Mouse (Mus musculus): Measurements from ENCODE around the gene Babam2. TPM values are rescaled to one million over a fixed set of nuclear protein-coding genes. Genes with fewer than 3 reads are reported as not detected.

Gene Babam2
- total RNA-seq (2021) = 10 to 100 TPM; 34.1 to 35.9 TPM
- long read RNA-seq, experiment 1, transcript Babam2-209 (12 exons, 1,888 nt) = major isoform, 60 of 75 reads
- long read RNA-seq, experiment 1, partial matches to known transcripts = 4 of 75 reads
- long read RNA-seq, experiment 1, other reads (novel, unspliced or antisense) = 9 of 75 reads
- long read RNA-seq, experiment 2, transcript Babam2-209 (12 exons, 1,888 nt) = major isoform, 42 of 55 reads
- long read RNA-seq, experiment 2, partial matches to known transcripts = 2 of 55 reads
- long read RNA-seq, experiment 2, other reads (novel, unspliced or antisense) = 11 of 55 reads

DNA sequence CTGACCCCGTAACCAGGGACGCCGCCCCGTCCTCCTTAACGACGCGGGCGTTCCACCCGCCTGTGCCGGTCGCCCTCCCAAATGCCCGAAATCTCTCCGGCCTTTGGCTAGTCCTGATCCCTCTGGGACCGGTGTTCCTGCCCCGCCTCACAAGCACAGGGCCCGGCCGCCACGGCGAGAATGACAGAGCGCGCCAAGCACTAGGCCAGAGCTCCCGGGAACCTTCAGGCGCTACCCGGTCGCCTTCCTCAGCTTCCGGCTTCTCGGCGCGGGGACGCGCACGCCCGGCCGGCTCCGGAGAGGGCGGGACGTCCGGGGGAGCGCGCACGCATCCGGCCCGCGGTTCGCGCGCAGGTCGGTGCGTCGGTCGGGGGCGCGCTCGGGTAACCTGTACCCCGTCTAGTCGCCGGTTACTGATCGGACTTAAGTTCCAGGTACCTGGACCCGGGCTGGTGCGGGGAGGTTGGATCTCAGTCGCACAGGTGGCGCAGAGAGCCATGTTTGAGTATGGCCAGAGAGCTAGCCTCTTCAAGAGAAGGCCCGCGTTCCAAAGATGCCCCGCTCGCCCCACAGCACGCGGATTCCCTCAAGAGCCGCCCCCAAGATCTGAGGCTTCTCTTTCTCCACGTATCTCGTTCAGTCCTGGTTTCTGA, at the start of gene Babam2:
Babam2 (plus strand) TSS at position 41 of the 653 bp plus-strand sequence.
- intact Hi-C loops (cut with DNase I) = loop anchor here (2.0 to 5.0 kb wide), 5 partner anchors 85 to 500 kb away; no protein-coding TSS in a partner anchor

DNA sequence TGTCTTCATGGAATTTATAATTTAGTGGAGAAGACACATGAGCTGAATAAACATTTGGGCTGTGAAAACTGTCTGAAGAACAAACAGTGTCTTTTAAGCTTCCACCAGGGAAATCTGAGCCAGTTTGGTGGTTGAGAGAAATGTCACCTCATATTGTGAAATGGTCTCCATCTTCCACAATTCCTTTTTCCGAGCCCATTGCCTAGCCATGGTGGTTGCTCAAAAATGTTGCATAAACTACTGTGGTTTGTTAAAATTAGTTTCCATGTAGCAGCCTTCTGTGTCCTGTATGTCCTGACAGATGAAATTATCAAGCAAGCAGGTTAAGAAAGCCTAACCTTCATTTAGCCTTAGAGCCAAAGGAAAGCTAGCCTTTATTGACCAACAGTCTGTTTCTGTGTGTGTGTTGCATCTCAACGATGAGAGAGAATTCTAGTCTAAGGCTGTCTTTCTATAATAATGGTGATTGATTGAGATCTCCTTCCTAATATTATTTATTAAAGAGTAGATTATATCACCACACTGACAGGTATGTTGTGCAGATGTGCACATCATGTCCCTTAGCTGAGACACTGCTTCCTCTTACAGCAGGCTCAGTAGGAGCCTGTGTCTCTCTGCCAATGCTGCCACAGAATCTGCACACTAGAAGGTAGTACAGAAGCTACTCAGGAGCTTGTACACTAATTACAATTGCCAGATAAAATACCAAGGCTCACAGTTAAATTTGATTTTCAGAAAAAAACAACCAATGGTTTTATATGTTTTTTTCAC, 46.8 kb upstream of the Babam2 start:
- no peak for DNase-seq
- intact Hi-C loops (cut with DNase I) = no loop called here

More for the DNA sequence above, at the start of gene Babam2:
- DNase-seq = peak; percentile 95 to 96

DNA sequence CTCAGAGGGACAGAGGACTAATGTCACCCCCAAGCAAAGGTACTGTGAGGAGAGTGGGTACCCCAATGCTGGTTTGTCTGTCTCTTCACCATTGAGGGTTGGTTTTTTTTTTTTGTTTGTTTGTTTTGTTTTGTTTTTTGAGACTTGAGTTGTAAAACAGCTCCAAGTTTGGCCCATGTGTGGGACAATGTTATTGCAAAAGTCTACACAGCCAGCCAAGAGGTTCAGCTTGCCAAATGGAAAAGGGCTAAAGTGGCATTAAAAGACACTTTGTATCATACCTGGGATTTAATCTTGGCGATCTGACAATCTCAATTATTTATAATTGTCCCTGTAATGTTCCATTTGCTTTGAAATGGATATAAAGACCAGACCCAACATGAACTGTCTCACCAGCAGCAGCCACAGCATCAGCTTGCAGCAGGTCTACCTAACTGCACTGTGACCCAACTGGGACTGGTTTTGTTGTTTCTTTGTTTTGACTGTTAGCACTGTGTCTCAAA, 41.7 kb upstream of the Babam2 start:
- intact Hi-C loops (cut with DNase I) = no loop called here
- DNase-seq = no peak

DNA sequence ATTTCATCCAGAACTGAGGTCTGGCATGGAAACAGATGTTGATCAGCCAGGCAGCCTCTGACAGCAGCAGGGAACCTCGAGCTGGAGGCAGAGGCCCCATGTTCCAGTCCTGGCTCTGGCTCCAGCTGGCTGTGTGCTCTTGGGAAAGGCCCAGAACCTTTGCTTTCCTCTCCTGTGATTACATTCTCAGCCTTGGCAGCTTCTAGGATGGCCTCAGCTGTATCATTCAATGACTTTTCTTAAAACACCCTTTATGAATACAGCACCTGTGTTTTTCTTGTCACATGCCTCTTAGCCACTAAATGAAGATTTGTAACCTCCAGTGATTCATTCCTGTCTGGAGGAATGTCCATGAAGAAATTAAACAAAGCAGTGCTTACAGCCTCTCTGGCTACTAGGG, 31.3 kb upstream of the Babam2 start:
- intact Hi-C loops (cut with DNase I) = no loop called here
- no peak for DNase-seq

DNA sequence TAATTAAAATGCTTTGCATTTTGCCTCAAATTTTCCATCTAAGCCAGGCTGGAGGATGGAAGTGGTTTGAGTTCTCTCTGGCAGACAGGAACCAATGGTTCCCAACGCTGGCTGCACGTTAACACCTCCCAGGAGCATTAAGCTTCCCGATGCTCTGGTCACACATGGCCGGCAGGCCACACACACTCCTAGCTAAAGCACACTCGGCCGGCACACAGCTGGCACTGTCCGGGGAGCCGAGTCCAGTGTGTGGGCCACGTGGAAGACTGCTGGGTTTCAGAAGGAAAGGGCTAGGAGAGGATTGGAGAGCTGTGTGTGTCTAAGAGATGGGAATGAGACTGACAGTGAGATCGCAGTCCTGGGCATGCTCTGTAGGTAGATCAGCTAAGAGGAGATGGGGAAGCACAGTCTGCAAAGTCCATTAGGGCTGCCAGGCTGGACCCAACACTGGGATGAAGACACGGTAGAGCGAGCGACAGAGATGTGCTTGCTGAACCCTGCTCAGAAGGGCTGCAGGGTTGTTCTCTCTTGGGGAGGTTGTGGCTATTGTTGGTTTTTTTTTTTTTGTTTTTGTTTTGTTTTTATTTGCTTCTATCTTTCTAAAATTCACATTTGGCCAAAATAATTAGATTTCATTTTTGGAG, 29.0 kb upstream of the Babam2 start:
- no peak for DNase-seq
- intact Hi-C loops (cut with DNase I) = no loop called here

DNA sequence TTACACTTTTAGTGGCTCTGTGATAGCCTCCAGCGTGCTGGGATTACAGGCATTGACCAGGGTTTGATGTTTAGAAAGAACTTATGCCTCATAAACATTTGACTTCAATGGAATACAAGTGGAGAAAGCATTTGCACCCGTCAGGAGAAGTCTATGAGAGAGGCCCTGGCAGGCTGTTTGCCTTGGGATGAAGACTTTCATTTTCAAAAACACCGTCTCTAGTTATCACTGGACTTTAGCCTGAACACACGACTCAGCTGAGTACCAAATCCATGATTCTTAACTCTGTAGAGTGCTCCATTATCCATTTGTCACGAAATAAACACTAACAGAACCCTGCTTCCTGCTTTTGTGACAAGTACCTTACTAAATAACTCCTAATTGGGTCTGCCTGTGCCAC, 27.5 kb upstream of the Babam2 start:
- intact Hi-C loops (cut with DNase I) = no loop called here
- no peak for DNase-seq

DNA sequence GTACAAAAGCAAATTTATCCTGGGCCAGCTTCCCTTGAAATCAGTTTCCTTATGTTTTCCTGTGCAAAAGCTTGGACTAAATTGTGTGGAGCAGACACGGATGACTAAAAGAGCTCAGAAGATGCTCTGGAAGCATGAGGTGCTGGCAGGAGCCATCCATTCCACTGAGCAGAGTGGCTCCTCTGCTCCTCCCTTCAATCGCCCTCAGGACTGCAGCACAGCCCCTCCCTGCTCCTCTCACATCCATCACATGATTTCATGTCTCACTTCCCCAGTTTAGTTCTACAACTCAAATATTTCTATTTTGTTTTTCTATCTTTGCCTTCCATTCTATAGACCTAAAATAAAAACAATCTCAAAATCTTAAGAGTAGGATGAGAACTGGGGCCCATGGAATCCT, 26.3 kb upstream of the Babam2 start:
- DNase-seq = no peak
- intact Hi-C loops (cut with DNase I) = no loop called here

DNA sequence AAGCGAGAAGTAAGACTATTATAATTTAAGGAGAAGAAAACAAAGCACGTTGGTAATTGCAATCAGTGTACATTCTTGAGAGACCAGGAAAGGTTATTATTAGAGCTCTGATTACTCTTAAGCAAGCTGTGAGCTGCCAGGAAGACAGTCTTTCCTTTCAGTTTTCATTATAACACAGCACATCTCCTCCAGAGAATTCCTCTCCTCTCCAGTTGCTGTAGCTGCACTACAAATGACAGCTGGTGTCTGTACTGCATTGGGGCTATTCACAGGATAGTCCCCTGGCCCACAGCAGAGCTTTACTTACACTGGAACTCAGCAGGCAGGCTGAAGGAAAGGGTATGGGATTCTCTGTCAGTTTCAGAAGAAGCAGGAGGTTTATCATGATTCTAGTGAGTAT, 24.1 kb upstream of the Babam2 start:
- intact Hi-C loops (cut with DNase I) = no loop called here
- no peak for DNase-seq

DNA sequence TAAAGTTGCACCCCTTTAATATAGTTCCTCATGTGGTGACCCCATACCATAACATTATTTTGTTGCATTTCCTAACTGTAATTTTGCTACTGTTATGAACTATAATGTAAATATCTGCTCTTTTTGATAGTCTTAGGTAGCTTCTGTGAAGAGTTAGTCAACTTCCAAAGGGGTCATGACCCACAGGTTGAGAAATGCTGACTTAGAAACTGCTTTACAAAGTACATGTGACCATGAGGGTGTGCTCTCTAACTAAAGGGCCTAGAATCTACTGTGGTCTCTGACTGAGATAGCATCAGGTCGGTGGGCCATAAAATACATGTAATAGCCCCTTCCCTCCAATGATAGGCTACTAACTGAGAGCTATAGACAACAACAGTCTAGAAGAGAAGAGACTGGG, 19.5 kb upstream of the Babam2 start:
- intact Hi-C loops (cut with DNase I) = no loop called here
- no peak for DNase-seq

DNA sequence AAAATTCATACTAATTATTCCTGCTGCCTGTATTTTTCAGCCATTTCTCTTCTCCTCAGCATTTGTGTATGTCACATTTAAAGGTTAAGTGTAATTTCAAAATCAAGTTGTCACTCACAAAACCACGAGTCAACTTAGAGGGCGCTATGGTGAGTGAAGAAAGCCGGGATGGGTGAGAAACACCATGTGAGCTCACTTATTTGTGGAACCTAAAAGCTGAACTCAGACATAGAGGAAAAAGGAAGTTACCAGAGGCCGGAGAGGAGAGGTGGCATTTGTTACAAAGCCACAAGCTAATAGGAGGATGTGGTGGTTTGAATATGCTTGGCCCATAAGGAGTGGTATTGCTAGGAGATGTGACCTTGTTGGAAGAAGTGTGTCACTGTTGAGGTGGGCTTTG, 17.3 kb upstream of the Babam2 start:
- no peak for DNase-seq
- intact Hi-C loops (cut with DNase I) = no loop called here

DNA sequence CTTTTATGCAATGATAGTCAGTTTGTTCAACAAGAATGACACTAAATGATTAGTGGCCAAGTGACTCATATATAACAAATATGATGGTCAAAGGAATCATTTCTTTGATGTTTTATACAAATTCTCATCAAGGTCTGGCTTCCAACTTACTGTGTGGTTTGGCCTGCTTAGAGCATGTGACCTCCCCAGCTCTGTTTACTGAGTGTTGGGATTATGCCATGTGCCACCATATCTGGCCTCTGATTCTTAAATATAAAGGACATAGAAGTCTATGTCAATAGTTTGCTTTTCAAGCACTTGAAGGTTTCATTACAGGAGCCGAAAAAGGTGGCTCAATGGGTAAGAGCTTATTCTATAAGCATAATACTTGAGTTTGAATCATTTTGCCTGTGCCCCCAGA, 15.2 kb upstream of the Babam2 start:
- no peak for DNase-seq
- intact Hi-C loops (cut with DNase I) = no loop called here

DNA sequence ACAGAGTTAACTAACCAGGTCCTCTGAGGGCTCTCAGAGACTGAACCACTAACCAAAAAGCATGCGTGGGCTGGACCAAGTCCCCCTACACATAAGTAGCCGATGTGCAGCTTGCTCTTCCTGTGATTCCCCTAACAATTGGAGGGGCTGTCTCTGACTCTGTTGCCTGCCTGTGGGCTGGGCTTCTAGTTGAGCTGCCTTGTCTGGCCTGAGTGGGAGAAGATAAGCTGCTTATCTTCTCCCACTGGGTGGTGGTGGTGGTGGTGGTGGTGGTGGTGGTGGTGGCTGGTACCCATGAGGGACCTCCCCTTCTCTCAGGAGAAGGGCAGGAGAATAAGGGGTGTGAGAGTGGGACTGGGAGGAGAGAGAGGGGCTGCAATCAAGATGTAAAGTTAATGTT, 11.4 kb upstream of the Babam2 start:
- intact Hi-C loops (cut with DNase I) = no loop called here
- DNase-seq = no peak

DNA sequence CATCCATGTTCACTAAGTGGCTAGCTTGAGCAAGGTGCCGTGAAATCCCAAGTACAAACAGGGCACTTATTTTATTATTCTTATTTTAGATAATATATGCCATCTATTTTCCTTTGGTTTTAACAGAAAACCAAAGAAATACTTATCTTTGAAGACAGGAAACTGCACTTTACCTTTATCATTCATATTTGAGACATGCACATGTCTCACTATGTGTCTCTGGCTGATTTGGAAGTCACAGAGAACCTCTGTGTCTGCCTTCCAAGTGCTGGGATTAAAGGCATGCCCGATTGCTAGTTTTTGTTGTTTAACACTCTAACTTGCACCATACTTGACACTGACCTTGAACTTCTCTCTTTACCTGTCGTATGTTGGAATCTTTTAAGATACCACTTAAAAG, 9.5 kb upstream of the Babam2 start:
- intact Hi-C loops (cut with DNase I) = no loop called here
- DNase-seq = no peak

DNA sequence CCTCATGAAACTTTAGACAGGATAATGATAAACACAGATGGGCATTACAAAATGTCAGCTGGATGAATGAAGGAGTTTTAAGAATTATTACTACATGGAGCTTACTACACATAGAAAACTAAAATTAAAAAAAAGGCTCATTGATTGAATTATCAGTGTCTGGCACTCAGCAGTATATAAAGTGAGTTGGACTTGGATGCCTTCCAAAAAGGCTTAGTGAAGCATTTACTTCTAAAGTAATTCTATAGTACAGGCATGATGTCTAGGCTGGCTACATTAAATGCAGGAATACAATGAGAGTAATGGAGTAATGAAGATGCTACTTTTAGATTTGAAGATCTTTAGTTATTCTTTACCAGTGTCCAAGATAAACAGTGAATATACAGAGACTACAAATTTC, 4.3 kb upstream of the Babam2 start:
- intact Hi-C loops (cut with DNase I) = no loop called here
- DNase-seq = no peak

DNA sequence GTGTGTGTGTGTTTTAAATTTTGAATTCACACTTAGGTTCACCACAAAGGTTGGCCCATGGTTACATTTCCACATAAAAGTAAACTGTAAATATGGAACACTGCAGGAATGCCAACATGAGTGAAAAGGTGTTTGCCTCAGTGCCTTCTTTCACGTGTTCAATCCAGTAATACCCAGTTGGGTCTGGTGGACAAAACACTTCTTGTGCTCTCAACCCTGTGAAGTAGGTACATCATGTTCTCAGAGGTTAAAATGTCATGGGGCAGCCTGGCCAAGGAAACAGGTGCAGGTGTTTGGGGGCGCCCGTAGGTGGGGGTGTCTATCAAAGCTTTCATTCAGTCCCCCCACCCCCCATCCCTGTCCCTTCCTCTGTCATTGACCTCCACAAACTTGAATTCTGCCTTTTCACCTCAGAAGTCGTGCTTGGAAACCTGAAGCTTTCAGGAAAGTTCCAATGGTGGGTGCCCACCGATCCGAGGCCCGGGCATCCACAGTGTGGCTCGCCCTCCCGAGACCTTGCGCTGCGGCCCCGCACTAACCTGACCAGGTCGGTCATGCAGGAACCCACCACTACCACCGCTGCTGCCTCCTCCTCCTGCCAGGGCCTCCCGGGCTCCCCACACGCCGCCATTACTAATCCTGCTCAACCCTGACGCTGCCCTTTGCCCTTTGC, 377 bp upstream of the Babam2 start, which contains the start of gene Rbks:
Rbks (minus strand) TSS at position 657 of the 673 bp plus-strand sequence.
- no peak for DNase-seq
- intact Hi-C loops (cut with DNase I) = loop anchor here (2.0 to 5.0 kb wide), 4 partner anchors 85 to 500 kb away; no protein-coding TSS in a partner anchor

DNA sequence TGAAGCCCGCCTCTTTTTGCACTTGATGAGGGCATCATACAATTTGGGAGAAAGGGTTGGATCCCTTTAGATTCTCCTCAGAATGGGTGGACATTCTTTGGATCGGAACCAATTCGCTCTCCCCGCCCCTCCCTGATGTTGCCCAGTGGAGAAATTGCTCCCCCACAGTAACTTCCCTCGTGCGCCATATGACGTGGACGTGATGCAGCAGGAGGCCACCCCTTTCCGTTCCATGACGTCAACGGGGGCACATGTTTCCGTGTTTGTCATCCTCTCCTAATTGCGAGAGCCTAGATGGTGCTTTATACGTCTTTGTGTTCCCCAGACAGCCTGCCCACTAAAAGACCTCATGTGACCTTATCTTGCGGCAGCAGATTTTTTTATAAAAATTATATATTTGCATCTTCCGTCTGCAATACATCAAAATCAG, 828 bp downstream of the Babam2 start:
- intact Hi-C loops (cut with DNase I) = loop anchor here (2.0 to 5.0 kb wide), 4 partner anchors 86 to 499 kb away; no protein-coding TSS in a partner anchor
- DNase-seq = peak; percentile 80 to 83

DNA sequence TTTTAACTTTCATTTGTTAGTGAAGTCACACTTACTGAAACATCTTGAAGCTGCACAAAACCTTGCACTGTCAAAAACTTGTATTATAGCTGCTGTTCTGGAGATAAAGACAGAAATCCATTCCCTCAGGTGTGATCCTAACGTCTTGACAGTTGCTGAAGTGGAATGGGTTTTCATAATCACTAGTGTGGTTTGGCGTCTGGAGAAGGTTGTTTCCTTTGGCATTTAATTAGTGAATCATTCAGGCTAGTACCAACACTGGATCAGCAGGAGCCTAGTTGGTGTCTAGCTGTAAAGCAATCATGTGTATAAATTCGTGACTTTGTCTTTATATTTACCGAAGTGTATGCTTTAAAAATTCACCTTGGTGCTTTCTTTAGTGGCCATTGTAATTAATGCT, 1.4 kb downstream of the Babam2 start:
- DNase-seq = no peak
- intact Hi-C loops (cut with DNase I) = loop anchor here (2.0 to 5.0 kb wide), 4 partner anchors 87 to 498 kb away; no protein-coding TSS in a partner anchor

DNA sequence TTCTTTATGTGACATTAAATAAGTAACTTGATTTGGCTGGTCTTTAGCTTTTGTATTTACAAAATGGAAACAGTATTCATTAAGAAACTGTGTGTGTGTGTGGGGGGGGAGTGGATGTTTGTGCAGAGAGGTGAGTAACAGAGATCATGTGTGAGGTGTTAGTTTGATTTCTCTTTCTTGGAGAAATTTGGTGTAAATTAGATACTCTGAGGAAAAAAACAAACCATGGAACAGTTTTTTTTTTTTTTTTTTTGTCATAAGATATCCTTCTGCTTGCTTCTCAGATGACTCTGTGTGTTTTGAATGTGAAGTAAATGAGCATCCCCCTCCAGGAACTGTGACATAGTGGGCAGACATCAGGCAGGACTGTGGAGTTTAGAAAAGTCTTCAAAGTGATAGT, 1.9 kb downstream of the Babam2 start:
- intact Hi-C loops (cut with DNase I) = loop anchor here (2.0 to 5.0 kb wide), 4 partner anchors 87 to 498 kb away; no protein-coding TSS in a partner anchor
- DNase-seq = no peak

DNA sequence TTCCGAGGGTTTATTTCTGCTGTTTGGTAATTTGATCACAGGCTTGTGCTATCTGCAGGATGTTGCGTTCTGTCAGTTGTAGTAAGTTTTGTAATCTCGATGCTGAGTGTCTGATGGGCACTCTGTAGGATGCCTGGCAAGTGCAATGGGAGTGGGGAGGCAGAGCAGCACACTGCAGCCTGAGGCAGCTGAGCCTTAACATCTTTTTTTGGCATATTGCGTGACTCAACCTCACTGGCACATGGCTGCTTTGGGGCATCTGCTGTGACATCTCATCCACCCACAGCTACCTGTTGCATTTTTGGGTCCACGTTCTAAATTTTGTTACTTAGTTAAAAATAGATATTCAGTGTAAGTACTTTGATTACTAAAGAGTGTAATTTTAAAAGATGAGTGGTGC, 7.5 kb downstream of the Babam2 start:
- intact Hi-C loops (cut with DNase I) = no loop called here
- no peak for DNase-seq

DNA sequence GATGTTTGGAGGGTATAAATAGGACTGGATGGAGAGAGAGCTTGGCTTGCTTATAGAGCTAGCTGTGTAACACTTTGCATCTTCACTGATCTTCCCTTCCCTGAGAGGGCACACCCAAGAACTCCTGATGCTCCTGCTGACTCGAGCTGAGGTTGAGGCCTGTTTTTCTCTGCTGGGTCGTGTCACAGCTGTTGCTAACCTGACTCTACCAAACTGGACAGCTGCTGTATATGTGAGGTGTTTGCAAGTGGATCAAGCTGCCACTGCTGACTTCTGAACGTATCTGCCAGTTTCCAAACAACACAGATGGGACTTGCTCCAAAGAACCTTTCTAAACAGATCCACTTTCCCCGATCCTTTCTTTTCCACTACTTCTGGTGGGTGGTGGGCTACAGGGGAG, 9.3 kb downstream of the Babam2 start:
- no peak for DNase-seq
- intact Hi-C loops (cut with DNase I) = no loop called here
